In genomic region chr3:133394531-133394930, GRCm38 (mm10) we compare ENCODE assay signal across 22 mouse cellular contexts.
DNase-seq lines count a peak whose midpoint lies in the region; ATAC-seq lines count a peak whose summit lies in the region.
"Had no signal": no experiment of that assay in that cellular context is flagged by ENCODE, and none has a peak within 500 bp of the region (broad histone marks: within the 10 kb centered on the region; RNA-seq: fewer than 3 reads in every experiment).

No protein-coding gene starts in this region.

- peak; percentile 67; the same call in 1 of the 2 replicates for ATAC-seq in neutrophil, adult 5-6 weeks (ENCODE audit: extremely low read depth, insufficient number of reproducible peaks, low FRiP score, poor library complexity, severe bottlenecking)
- no peak for ATAC-seq in cerebellum, adult (ENCODE audit: insufficient number of reproducible peaks, low FRiP score, low TSS enrichment)
- no peak for ATAC-seq in erythroblast, adult 5-6 weeks (replicated peaks; ENCODE audit: low FRiP score, poor library complexity, severe bottlenecking)
- ATAC-seq: forebrain, postnatal 0 days; intestine, embryonic 15.5 days had no signal

- peak; percentile 5 for DNase-seq in lung, postnatal 25 days (ENCODE audit: low spot score)
- DNase-seq in lung, postnatal 10 days = no peak
- DNase-seq in MEL-GATA-1-ER (ENCODE audit: extremely low read depth, low read depth) = peak; percentile 13
- peak; percentile 43 for DNase-seq in induced T-regulatory cell, adult 2 months (ENCODE audit: low read depth)
- DNase-seq in right cerebral cortex, adult 18-20 months = no peak
- DNase-seq: adrenal gland, adult 8-10 months; cerebellum, adult 18-20 months; forebrain, postnatal 0 days; gastrocnemius, postnatal 14 days; heart, adult 2 months; kidney, adult 9 months; kidney, postnatal 25 days; left cerebral cortex, postnatal 4 days; lung, embryonic 14.5 days; lung, postnatal 4 days; right cerebral cortex, postnatal 14 days; spleen, adult 18-20 months; thymus, postnatal 36 days had no signal

Comparison
In these comparisons a context has a peak if more than half of its experiments do, and no peak if none do; other contexts are left out.
1. DNase-seq: peak in lung, postnatal 25 days (single experiment), MEL-GATA-1-ER (single experiment) and induced T-regulatory cell, adult 2 months (single experiment); none in lung, postnatal 10 days (single experiment) and right cerebral cortex, adult 18-20 months (single experiment).